Mouse (Mus musculus): ENCODE measurements around the gene Polh.

DNA sequence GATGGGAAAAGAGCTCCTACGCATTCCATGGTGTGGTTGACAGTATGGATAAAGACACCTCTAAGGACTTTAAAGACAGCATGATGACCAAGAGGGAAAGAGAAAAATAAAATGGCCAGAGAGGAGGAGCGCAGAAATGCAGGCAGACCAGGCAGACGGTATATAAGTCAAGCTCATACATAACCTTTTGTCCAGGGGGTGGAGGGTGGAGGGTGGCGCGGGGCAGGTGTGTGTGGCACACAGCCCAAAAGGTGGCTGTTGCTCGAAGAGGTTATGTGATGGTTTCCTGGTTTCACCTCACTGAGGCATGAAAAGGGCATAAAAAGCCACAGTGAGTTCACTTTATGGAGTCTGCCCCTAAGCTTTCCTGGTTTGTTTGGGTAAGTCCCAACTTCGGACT is 39.9 kb downstream of the Polh start:
- TF ChIP-seq CTCF (IDR thresholded peaks at IDR 0.05; ENCODE audit: extremely low read depth, insufficient read depth, low read length) (no peak), POLR2A (IDR thresholded peaks at IDR 0.05; ENCODE audit: extremely low read depth, insufficient read depth, low read length) (no peak)

Measured in cortical plate, adult 2 months (tissue).